Mouse (Mus musculus): ENCODE results near the gene Wnt16. TPM values are rescaled to one million over a fixed set of nuclear protein-coding genes. Genes with fewer than 3 reads are reported as not detected.

Wnt16 gene
- polyA plus RNA-seq, 1 experiment = not detected

DNA sequence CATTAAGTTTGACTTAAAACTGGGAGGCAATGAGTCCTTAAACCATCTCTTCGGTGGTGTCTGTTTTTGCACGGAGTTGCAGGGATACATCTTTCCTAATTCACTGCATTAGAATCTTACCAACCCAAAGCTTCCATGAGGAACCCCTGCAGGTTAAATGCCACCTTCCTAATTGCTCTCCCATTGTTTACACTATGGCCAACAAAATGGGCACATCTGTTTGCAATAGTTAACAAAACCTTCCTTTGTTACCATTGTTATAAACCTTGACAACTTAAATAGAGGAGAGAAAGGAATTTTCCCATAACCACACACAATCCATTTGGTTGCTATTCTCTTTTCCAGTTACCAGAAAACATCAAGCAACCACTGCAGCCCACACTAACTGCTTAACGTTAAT, 5.9 kb downstream of the Wnt16 start:
- peaks cover 4% of the 10 kb centered on the region; the same call in 1 of the 2 replicates for H3K27me3 ChIP-seq (ENCODE audit: control insufficient read depth, insufficient read depth, low read length, poor library complexity, severe bottlenecking)
- TF ChIP-seq POLR2A (IDR thresholded peaks at IDR 0.05; ENCODE audit: insufficient read depth, low read length) (no peak), CTCF (IDR thresholded peaks at IDR 0.05; ENCODE audit: low read depth, low read length) (no peak), EP300 (IDR thresholded peaks at IDR 0.05; ENCODE audit: insufficient read depth, low read depth, low read length) (no peak)
- no peaks in the 10 kb centered on the region for H3K4me1 ChIP-seq (ENCODE audit: control insufficient read depth, insufficient read depth, low read length)
- H3K36me3 ChIP-seq (ENCODE audit: control insufficient read depth, insufficient read depth, low read length, poor library complexity, severe bottlenecking) = no peaks in the 10 kb centered on the region
- no peak overlapping the region for H3K27ac ChIP-seq (ENCODE audit: insufficient read depth, low read length)
- H3K9me3 ChIP-seq (replicated peaks; ENCODE audit: control insufficient read depth, insufficient read depth, low read length, poor library complexity, severe bottlenecking) = no peaks in the 10 kb centered on the region
- no peak overlapping the region for H3K4me3 ChIP-seq (ENCODE audit: low read depth, low read length)
- H3K9ac ChIP-seq (ENCODE audit: low read depth, poor library complexity, severe bottlenecking) = no peak overlapping the region

DNA sequence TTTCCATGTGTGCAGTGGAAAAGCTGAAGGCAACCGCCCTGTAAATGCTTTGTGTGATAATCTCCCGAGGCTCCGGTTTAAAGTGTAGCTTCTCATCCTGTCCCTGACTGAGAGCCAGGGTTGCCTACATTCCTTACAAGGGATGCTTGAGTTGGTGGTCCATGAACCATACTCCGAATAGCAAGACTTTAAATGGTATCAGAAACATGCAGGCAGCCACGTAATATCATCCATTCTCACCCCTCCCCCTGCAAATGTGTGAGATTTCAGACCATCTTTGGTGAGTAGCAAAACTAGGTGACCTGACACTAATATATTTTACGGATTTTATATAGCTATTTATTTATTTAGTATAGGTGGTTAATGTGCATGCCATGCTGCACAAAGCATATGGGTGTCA, 9.0 kb downstream of the Wnt16 start:
- no peak overlapping the region for H3K9ac ChIP-seq (ENCODE audit: low read depth, poor library complexity, severe bottlenecking)
- no peaks in the 10 kb centered on the region for H3K36me3 ChIP-seq (ENCODE audit: control insufficient read depth, insufficient read depth, low read length, poor library complexity, severe bottlenecking)
- no peaks in the 10 kb centered on the region for H3K4me1 ChIP-seq (ENCODE audit: control insufficient read depth, insufficient read depth, low read length)
- TF ChIP-seq CTCF (IDR thresholded peaks at IDR 0.05; ENCODE audit: low read depth, low read length) = no peak
- TF ChIP-seq POLR2A (IDR thresholded peaks at IDR 0.05; ENCODE audit: insufficient read depth, low read length) = no peak
- no peak for TF ChIP-seq EP300 (IDR thresholded peaks at IDR 0.05; ENCODE audit: insufficient read depth, low read depth, low read length)
- peaks cover 2% of the 10 kb centered on the region; the same call in 1 of the 2 replicates for H3K27me3 ChIP-seq (ENCODE audit: control insufficient read depth, insufficient read depth, low read length, poor library complexity, severe bottlenecking)
- H3K9me3 ChIP-seq (replicated peaks; ENCODE audit: control insufficient read depth, insufficient read depth, low read length, poor library complexity, severe bottlenecking) = no peaks in the 10 kb centered on the region
- H3K27ac ChIP-seq (ENCODE audit: insufficient read depth, low read length) = no peak overlapping the region
- H3K4me3 ChIP-seq (ENCODE audit: low read depth, low read length) = no peak overlapping the region

- H3K27me3 ChIP-seq (ENCODE audit: control insufficient read depth, insufficient read depth, low read length, poor library complexity, severe bottlenecking) = peaks cover 2% of the 10 kb centered on the region; the same call in 1 of the 2 replicates
These were observed 10.0 kb downstream of the Wnt16 start for GRCm38 (mm10) chr6:22298059-22298458.

GRCm38 (mm10) chr6:22325364-22326072, 37.5 kb downstream of the Wnt16 start:
- Histone ChIP-seq H3K4me3 (ENCODE audit: low read depth, low read length) (no peak overlapping the region), H3K27me3 (ENCODE audit: control insufficient read depth, insufficient read depth, low read length, poor library complexity, severe bottlenecking) (no peaks in the 10 kb centered on the region), H3K9me3 (replicated peaks; ENCODE audit: control insufficient read depth, insufficient read depth, low read length, poor library complexity, severe bottlenecking) (no peaks in the 10 kb centered on the region), H3K9ac (ENCODE audit: low read depth, poor library complexity, severe bottlenecking) (no peak overlapping the region), H3K36me3 (ENCODE audit: control insufficient read depth, insufficient read depth, low read length, poor library complexity, severe bottlenecking) (peaks cover 25% of the 10 kb centered on the region), H3K27ac (ENCODE audit: insufficient read depth, low read length) (no peak overlapping the region), H3K4me1 (ENCODE audit: control insufficient read depth, insufficient read depth, low read length) (no peaks in the 10 kb centered on the region)
- TF ChIP-seq CTCF (IDR thresholded peaks at IDR 0.05; ENCODE audit: low read depth, low read length) (peak; percentile 86), POLR2A (IDR thresholded peaks at IDR 0.05; ENCODE audit: insufficient read depth, low read length) (no peak), EP300 (IDR thresholded peaks at IDR 0.05; ENCODE audit: insufficient read depth, low read depth, low read length) (no peak)

More at GRCm38 (mm10) chr6:22298059-22298458, 10.0 kb downstream of the Wnt16 start:
- Histone ChIP-seq H3K9ac (ENCODE audit: low read depth, poor library complexity, severe bottlenecking) (no peak overlapping the region), H3K4me3 (ENCODE audit: low read depth, low read length) (no peak overlapping the region), H3K9me3 (replicated peaks; ENCODE audit: control insufficient read depth, insufficient read depth, low read length, poor library complexity, severe bottlenecking) (no peaks in the 10 kb centered on the region), H3K4me1 (ENCODE audit: control insufficient read depth, insufficient read depth, low read length) (no peaks in the 10 kb centered on the region), H3K36me3 (ENCODE audit: control insufficient read depth, insufficient read depth, low read length, poor library complexity, severe bottlenecking) (no peaks in the 10 kb centered on the region), H3K27ac (ENCODE audit: insufficient read depth, low read length) (no peak overlapping the region)
- TF ChIP-seq EP300 (IDR thresholded peaks at IDR 0.05; ENCODE audit: insufficient read depth, low read depth, low read length) = no peak
- no peak for TF ChIP-seq POLR2A (IDR thresholded peaks at IDR 0.05; ENCODE audit: insufficient read depth, low read length)
- no peak for TF ChIP-seq CTCF (IDR thresholded peaks at IDR 0.05; ENCODE audit: low read depth, low read length)

- TF ChIP-seq POLR2A (IDR thresholded peaks at IDR 0.05; ENCODE audit: insufficient read depth, low read length) = no peak
- no peaks in the 10 kb centered on the region for H3K27me3 ChIP-seq (ENCODE audit: control insufficient read depth, insufficient read depth, low read length, poor library complexity, severe bottlenecking)
- H3K4me3 ChIP-seq (ENCODE audit: low read depth, low read length) = no peak overlapping the region
- no peak overlapping the region for H3K27ac ChIP-seq (ENCODE audit: insufficient read depth, low read length)
- H3K4me1 ChIP-seq (ENCODE audit: control insufficient read depth, insufficient read depth, low read length) = no peaks in the 10 kb centered on the region
- H3K9me3 ChIP-seq (replicated peaks; ENCODE audit: control insufficient read depth, insufficient read depth, low read length, poor library complexity, severe bottlenecking) = no peaks in the 10 kb centered on the region
- H3K36me3 ChIP-seq (ENCODE audit: control insufficient read depth, insufficient read depth, low read length, poor library complexity, severe bottlenecking) = peaks cover 21% of the 10 kb centered on the region
- no peak overlapping the region for H3K9ac ChIP-seq (ENCODE audit: low read depth, poor library complexity, severe bottlenecking)
These were observed 38.3 kb downstream of the Wnt16 start for GRCm38 (mm10) chr6:22326289-22326688.

DNA sequence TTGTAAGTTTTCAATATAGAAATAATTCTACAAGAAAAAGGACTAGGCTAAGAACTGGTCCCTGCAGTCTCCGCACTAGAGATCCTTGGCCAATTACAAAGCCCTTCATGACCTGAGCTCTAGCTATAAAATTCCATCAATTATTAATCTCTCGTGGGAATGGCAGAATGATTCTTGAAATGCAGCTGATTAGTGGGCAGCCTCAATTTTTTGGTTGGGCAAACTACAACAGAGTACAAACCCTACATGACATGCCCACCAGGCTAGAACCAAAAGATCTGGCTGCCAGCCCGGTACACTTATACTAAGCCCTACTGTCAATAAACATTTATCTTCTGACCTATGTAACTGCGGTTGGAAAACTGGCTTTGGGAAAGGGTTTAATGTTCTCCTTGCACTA, 39.1 kb downstream of the Wnt16 start:
- TF ChIP-seq CTCF (IDR thresholded peaks at IDR 0.05; ENCODE audit: low read depth, low read length) (no peak), POLR2A (IDR thresholded peaks at IDR 0.05; ENCODE audit: insufficient read depth, low read length) (no peak), EP300 (IDR thresholded peaks at IDR 0.05; ENCODE audit: insufficient read depth, low read depth, low read length) (no peak)
- H3K27me3 ChIP-seq (ENCODE audit: control insufficient read depth, insufficient read depth, low read length, poor library complexity, severe bottlenecking) = no peaks in the 10 kb centered on the region
- no peak overlapping the region for H3K9ac ChIP-seq (ENCODE audit: low read depth, poor library complexity, severe bottlenecking)
- no peak overlapping the region for H3K4me3 ChIP-seq (ENCODE audit: low read depth, low read length)
- no peak overlapping the region for H3K27ac ChIP-seq (ENCODE audit: insufficient read depth, low read length)
- peaks cover 18% of the 10 kb centered on the region for H3K36me3 ChIP-seq (ENCODE audit: control insufficient read depth, insufficient read depth, low read length, poor library complexity, severe bottlenecking)
- H3K9me3 ChIP-seq (replicated peaks; ENCODE audit: control insufficient read depth, insufficient read depth, low read length, poor library complexity, severe bottlenecking) = no peaks in the 10 kb centered on the region
- H3K4me1 ChIP-seq (ENCODE audit: control insufficient read depth, insufficient read depth, low read length) = no peaks in the 10 kb centered on the region
